Mouse (Mus musculus): ENCODE data around the gene Gm15446.
"Not testable (repeated sequence)": the region's sequence is repeated elsewhere in the genome, so short reads cannot be mapped to it uniquely, and the experiment has no call there.

Gm15446 gene

GRCm38 (mm10) chr5:109923261-109924071, at the start of gene Gm15446:
TSS of gene Gm15446 (plus strand) at chr5:109923400.
- peak; percentile 59 for DNase-seq (ENCODE audit: low read depth)

- not testable (repeated sequence) for DNase-seq (ENCODE audit: low read depth)
Observed at GRCm38 (mm10) chr5:109924129-109924528, 929 bp downstream of the Gm15446 start.

- no peak for DNase-seq (ENCODE audit: low read depth)
Observed at GRCm38 (mm10) chr5:109924936-109925335, 1.7 kb downstream of the Gm15446 start.

- DNase-seq (ENCODE audit: low read depth) = no peak
Observed at GRCm38 (mm10) chr5:109950281-109950680, 27.1 kb downstream of the Gm15446 start.

- not testable (repeated sequence) for DNase-seq (ENCODE audit: low read depth)
Observed at GRCm38 (mm10) chr5:109980743-109981142, 57.5 kb downstream of the Gm15446 start.

All from c-Kit-positive CD71-negative TER-119-negative erythroid progenitor cells, embryonic 14.5 days (primary cell).